Mouse (Mus musculus): ENCODE results near the gene Rps21. TPM values are rescaled to one million over a fixed set of nuclear protein-coding genes. Genes with fewer than 3 reads are reported as not detected.
A peak's percentile ranks its signal among the peaks of the same experiment; 100 is the strongest.

Gene Rps21
- total RNA-seq (2021): 100 to 1,000 TPM; 617 to 738 TPM

- peak; percentile 88 to 92 for DNase-seq (ENCODE audit: extremely low spot score in 1 of 2, low spot score in 1 of 2)
Measured at GRCm38 (mm10) chr2:180257001-180257521, at the start of gene Rps21. TSS of gene Rps21 (plus strand) at chr2:180257377.

- no peak for DNase-seq (ENCODE audit: extremely low spot score in 1 of 2, low spot score in 1 of 2)
Measured at GRCm38 (mm10) chr2:180207840-180208239, 49.3 kb upstream of the Rps21 start.

- DNase-seq (ENCODE audit: extremely low spot score in 1 of 2, low spot score in 1 of 2): no peak
Measured at GRCm38 (mm10) chr2:180208976-180209375, 48.2 kb upstream of the Rps21 start.

- no peak for DNase-seq (ENCODE audit: extremely low spot score in 1 of 2, low spot score in 1 of 2)
Measured at GRCm38 (mm10) chr2:180212255-180212654, 44.9 kb upstream of the Rps21 start.

GRCm38 (mm10) chr2:180214352-180214978 is 42.7 kb upstream of the Rps21 start:
- DNase-seq (ENCODE audit: extremely low spot score in 1 of 2, low spot score in 1 of 2): no peak

DNA sequence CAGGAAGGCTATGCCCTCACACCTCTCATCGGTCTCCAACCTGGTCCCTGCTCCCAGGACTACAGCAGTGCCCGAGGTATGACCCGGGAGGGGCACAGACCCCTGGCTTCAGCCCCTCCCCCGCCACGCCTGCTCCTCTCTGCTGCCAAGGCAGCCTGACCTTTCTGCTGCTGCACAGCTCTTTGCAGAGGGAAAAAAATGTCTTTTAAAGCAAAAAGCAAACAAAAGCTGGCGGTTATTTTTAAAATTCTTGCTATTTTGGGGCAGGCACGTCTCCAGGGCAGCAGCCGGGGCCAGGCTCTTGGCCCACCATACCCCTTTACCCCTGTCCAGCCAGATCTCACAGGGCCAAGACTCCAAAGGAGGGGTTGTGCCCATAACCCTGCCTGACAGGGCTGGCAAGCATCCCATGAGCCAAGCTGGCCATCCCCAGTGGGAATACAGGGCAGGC is 42.1 kb upstream of the Rps21 start:
- no peak for DNase-seq (ENCODE audit: extremely low spot score in 1 of 2, low spot score in 1 of 2)

DNA sequence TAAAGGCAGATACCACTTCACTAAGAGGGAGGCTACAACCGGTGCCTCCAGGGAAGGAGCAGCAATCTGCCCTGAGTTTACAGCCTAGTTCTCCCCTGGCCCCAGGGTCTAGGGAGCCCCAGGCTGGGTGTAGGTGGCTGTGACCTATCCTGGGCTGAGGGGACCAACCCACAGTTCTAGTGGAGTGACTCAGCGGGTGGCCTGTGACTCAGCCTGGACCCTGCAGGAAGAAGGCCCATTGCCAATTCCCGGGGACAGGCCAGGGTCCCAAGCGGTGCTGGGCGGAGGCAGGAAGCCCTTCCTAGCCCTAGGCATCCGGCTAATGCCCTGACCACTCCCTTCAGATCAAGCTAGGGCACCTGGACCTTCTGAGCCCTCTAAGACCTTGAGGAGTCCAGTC is 41.2 kb upstream of the Rps21 start:
- no peak for DNase-seq (ENCODE audit: extremely low spot score in 1 of 2, low spot score in 1 of 2)

DNA sequence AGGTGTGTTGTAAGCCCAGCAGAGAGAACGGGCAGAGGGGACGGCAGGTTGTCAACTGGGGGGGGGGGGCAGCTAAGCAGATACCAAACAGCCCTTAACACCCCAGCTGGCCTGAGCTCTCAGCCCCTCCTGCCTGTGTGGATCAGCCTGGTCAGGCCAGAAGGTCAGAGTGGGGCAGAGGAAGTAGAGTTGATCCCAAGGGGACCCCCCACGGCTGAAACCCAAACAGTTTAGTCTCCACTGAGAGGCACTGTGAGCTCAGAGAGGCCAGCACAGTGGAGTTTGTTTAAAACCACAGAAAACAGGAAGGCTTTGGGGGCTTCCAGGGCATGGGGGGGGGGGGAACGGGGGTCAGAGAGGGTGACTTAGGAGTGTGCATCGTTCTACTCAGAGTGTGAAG is 40.3 kb upstream of the Rps21 start:
- DNase-seq (ENCODE audit: extremely low spot score in 1 of 2, low spot score in 1 of 2): no peak

DNA sequence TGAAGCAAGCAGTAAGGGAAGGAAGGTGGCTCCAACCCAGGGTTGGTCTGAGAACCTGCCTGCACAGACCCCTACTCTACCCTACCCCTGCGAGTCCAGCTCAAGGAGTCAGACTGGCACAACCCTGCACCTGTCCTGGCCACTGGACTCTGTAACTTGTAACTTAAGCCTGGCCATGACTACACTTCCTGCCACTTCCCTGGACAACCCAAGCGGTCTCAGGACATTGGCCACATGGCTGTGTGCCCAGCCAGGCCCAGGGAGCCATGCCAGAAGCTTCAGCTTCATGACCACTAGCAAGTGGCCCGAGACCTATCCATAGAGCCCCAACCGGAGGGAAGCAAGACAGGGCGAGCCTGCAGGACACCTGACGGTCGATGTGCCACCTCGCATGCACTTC is 39.6 kb upstream of the Rps21 start:
- no peak for DNase-seq (ENCODE audit: extremely low spot score in 1 of 2, low spot score in 1 of 2)

- no peak for DNase-seq (ENCODE audit: extremely low spot score in 1 of 2, low spot score in 1 of 2)
Measured at GRCm38 (mm10) chr2:180218241-180218640, 38.9 kb upstream of the Rps21 start.

- no peak for DNase-seq (ENCODE audit: extremely low spot score in 1 of 2, low spot score in 1 of 2)
Measured at GRCm38 (mm10) chr2:180218677-180219076, 38.5 kb upstream of the Rps21 start.

GRCm38 (mm10) chr2:180219145-180219943 is 37.8 kb upstream of the Rps21 start:
- DNase-seq (ENCODE audit: extremely low spot score in 1 of 2, low spot score in 1 of 2): no peak

DNA sequence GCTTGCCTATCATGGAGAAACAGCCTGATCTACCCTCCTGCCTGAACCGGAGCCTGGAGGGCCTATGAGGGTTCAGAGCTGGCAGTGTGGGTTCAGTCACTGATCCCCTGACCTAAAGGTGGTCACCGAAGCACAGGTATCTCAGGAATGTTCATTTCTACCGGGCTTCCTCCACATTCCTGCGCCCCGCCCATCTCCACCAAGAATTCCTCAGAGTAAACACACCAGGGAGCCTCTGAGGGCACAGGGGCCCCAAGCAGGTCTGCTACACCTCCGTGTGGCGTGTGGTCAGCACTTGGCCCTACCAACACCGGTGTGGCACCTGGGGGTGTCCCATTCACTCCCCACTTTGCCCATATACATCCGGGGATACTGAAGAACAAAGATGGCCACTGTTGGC is 37.0 kb upstream of the Rps21 start:
- DNase-seq (ENCODE audit: extremely low spot score in 1 of 2, low spot score in 1 of 2): no peak

- no peak for DNase-seq (ENCODE audit: extremely low spot score in 1 of 2, low spot score in 1 of 2)
Measured at GRCm38 (mm10) chr2:180221051-180221450, 36.1 kb upstream of the Rps21 start.

GRCm38 (mm10) chr2:180222250-180222649 is 34.9 kb upstream of the Rps21 start:
- DNase-seq (ENCODE audit: extremely low spot score in 1 of 2, low spot score in 1 of 2): no peak

DNA sequence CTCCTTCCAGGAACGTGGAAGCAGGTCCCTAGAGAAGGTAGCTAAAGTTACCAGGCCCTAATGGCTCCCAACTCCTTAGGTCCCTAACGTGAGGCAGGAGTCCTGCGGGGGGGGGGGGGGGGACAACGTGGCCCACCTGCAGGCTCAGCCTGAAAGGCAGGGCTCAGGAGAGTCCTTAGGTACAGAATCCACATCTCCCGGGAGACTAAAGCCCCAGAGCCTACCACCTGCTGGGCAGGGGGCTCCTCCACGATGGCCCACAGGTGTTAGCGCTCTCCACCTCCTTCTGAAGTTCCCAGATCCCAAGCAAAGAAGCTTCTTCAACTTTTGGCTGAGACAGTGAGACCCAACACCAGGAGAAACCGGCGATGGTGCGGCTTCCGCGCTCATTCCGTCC is 32.5 kb upstream of the Rps21 start:
- no peak for DNase-seq (ENCODE audit: extremely low spot score in 1 of 2, low spot score in 1 of 2)

- DNase-seq (ENCODE audit: extremely low spot score in 1 of 2, low spot score in 1 of 2): no peak
Measured at GRCm38 (mm10) chr2:180225044-180225761, 32.0 kb upstream of the Rps21 start.

GRCm38 (mm10) chr2:180225762-180226378 is 31.3 kb upstream of the Rps21 start, which contains the start of gene Lama5:
TSS of gene Lama5 (minus strand) at chr2:180225859.
- DNase-seq (ENCODE audit: extremely low spot score in 1 of 2, low spot score in 1 of 2): no peak

- DNase-seq (ENCODE audit: extremely low spot score in 1 of 2, low spot score in 1 of 2): no peak
Measured at GRCm38 (mm10) chr2:180227262-180228059, 29.7 kb upstream of the Rps21 start.

- DNase-seq (ENCODE audit: extremely low spot score in 1 of 2, low spot score in 1 of 2): no peak
Measured at GRCm38 (mm10) chr2:180228060-180228458, 29.1 kb upstream of the Rps21 start.
